Mouse (Mus musculus) lung, postnatal 0 days (tissue): Measurements from ENCODE around the gene Foxp4.

Experiments used
- CTCF ChIP-seq: IDR thresholded peaks from 2 replicates; pipeline ENCODE4 v1.5.1; 2016; ENCODE audit warnings: antibody characterized with exemption, mild to moderate bottlenecking
- EP300 ChIP-seq: IDR thresholded peaks from 2 replicates; pipeline ENCODE4 v1.6.1; 2016; ENCODE audit warnings: antibody characterized with exemption, mild to moderate bottlenecking, control low read depth

DNA sequence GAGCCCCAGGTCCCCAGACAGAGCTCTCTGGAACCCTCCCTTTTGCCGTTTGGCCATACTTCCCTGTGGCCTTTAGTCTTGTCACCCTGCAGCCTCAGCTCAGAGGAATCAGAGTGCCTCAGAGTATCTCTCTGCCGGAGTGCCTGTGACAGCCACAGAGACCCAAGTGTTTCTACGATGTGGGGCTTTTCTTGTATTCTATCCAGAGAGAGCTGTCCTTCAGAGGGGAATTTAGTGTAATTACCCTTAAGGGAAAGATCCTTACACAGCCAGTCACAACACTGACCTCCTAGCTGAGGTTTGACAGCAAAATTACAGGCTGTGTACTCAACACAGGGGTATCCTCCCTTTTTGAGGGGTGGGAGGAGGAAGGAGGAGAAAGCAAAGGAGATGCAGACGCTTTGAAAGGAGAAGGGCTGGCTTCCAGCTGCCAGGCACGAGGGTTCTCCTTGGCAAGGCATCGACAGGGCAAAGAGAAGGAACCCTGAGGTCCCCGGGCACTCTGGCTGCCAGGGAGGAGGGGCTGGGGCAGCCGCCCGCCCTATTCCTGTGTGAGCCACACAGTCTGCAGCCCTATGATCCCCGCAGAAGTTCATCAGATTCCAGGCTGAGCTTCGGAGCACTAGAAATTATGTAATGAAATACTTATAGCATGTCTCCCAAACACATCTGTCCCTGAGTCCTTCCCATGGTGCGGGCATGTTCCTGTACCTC lies 28.1 kb upstream of the Foxp4 start:
- no peak for TF ChIP-seq CTCF
- TF ChIP-seq EP300, result no peak
